Mouse (Mus musculus): ENCODE measurements around the gene Pde4dip. TPM values are rescaled to one million over a fixed set of nuclear protein-coding genes. Genes with fewer than 3 reads are reported as not detected.
A peak's percentile ranks its signal among the peaks of the same experiment; 100 is the strongest.

Pde4dip gene
- polyA plus RNA-seq, 1 experiment from 2014 or later: 33.2 TPM

DNA sequence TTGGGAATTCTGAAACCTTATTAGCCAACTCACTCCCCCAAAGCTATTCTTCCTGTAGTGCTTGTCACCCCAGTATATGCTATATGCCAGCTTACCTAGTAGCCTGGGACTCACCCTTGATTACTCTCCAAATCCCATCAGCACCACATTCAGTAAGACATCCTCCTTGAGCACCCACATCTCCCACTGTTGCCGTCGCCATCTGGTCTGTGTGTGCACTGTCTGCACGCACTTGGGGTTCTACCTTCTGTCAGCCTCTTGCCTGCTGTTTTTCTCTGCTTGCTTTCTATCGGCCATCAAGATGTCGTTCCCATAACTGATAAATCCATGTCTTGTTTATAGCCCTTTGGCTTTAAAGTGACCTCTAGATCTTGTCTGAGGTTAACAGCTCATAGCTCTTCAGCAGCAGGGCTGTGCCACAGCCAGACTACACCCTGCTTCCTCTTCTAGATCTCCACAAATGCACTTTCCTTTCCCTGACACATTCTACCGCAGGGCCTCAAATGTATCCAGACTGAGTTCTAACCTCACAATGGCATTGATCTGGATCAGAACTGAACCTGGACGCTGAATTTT, 42.9 kb upstream of the Pde4dip start:
- no peak overlapping the region for H3K27ac ChIP-seq (ENCODE audit: low read depth)
- no peak for DNase-seq (ENCODE audit: low spot score)
- no peak overlapping the region for H3K4me3 ChIP-seq (ENCODE audit: low read depth, low read length)
- no peak for ATAC-seq (replicated peaks; ENCODE audit: low FRiP score, low TSS enrichment, low read depth)
- H3K4me1 ChIP-seq (replicated peaks; ENCODE audit: control insufficient read depth, insufficient read depth, low read length): peaks cover 21% of the 10 kb centered on the region
- 48% methylated on average over 7 of the region's 7 CpGs for WGBS
- H3K9ac ChIP-seq (ENCODE audit: low read length): no peak overlapping the region
- H3K4me2 ChIP-seq (ENCODE audit: low read length): no peak overlapping the region
- H3K36me3 ChIP-seq (ENCODE audit: control insufficient read depth, insufficient read depth, low read length): no peaks in the 10 kb centered on the region
- no peaks in the 10 kb centered on the region for H3K9me3 ChIP-seq (ENCODE audit: control insufficient read depth, low read length)
- H3K27me3 ChIP-seq (replicated peaks; ENCODE audit: control insufficient read depth, insufficient read depth, low read length): 0 out of 2 replicates have a peak, but pooled peaks cover 2% of the 10 kb centered on the region

DNA sequence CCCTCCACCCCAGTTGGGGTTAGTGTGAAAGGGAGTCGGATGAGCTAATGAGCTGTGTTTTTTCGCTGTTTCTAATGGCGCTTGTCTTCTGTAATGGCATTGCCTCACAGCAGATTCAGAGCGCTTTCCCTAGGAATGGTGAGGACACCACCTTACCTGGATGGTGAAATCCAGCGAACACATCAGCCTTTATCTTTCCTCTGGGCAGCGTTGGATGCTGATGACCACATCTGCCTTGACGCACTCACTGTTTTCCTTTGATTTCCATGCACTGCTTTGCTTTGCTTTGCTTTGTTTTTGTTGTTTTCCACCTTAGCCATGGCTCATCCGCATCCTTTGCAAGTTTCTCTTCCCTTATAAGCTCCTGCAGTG, 42.3 kb upstream of the Pde4dip start:
- H3K4me3 ChIP-seq (ENCODE audit: low read depth, low read length): no peak overlapping the region
- WGBS: 74% methylated on average over 8 of the region's 8 CpGs

DNA sequence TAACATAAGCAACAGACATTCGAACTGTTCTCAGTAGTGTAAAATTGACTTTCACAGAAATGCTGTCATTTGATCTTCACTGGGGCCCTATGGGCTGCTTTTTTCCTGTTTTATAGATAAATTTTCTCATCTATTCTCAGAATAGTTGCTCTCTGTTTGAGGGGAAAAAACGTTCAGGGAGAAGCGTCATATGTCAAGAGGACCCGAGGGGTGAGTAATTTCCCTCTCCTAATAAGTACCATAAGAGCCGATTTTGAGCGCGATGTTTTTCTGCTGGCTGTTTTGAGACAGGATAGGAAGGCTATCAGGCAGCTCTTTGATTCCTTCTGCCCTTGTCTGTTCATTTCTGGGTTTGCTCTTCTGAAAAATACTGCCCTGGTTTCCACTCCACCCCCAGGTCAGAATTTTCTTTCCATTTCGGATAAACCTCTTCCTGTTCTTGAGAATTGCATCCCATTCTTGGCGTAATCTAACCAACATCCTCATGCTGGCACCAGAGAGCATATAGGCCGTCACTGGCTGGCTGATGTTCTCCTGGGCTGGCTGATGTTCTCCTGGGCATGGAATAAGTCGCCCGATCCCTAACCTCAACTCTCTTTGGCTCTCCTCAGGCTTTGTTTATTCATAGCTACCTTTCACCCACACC, 41.8 kb upstream of the Pde4dip start:
- H3K4me2 ChIP-seq (ENCODE audit: low read length): no peak overlapping the region
- no peak overlapping the region for H3K4me3 ChIP-seq (ENCODE audit: low read depth, low read length)
- no peaks in the 10 kb centered on the region for H3K9me3 ChIP-seq (ENCODE audit: control insufficient read depth, low read length)
- H3K4me1 ChIP-seq (replicated peaks; ENCODE audit: control insufficient read depth, insufficient read depth, low read length): peaks cover 21% of the 10 kb centered on the region
- ATAC-seq (replicated peaks; ENCODE audit: low FRiP score, low TSS enrichment, low read depth): no peak
- 0 out of 2 replicates have a peak, but pooled peaks cover 2% of the 10 kb centered on the region for H3K27me3 ChIP-seq (replicated peaks; ENCODE audit: control insufficient read depth, insufficient read depth, low read length)
- no peak for DNase-seq (ENCODE audit: low spot score)
- 57% methylated on average over 12 of the region's 12 CpGs for WGBS
- no peak overlapping the region for H3K27ac ChIP-seq (ENCODE audit: low read depth)
- no peak overlapping the region for H3K9ac ChIP-seq (ENCODE audit: low read length)
- H3K36me3 ChIP-seq (ENCODE audit: control insufficient read depth, insufficient read depth, low read length): no peaks in the 10 kb centered on the region

More for the DNA sequence above, 42.3 kb upstream of the Pde4dip start:
- Histone ChIP-seq H3K27me3 (replicated peaks; ENCODE audit: control insufficient read depth, insufficient read depth, low read length) (0 out of 2 replicates have a peak, but pooled peaks cover 2% of the 10 kb centered on the region), H3K9me3 (ENCODE audit: control insufficient read depth, low read length) (no peaks in the 10 kb centered on the region), H3K27ac (ENCODE audit: low read depth) (no peak overlapping the region), H3K36me3 (ENCODE audit: control insufficient read depth, insufficient read depth, low read length) (no peaks in the 10 kb centered on the region), H3K9ac (ENCODE audit: low read length) (no peak overlapping the region), H3K4me1 (replicated peaks; ENCODE audit: control insufficient read depth, insufficient read depth, low read length) (peaks cover 21% of the 10 kb centered on the region), H3K4me2 (ENCODE audit: low read length) (no peak overlapping the region)
- DNase-seq (ENCODE audit: low spot score) (no peak), ATAC-seq (replicated peaks; ENCODE audit: low FRiP score, low TSS enrichment, low read depth) (no peak)

DNA sequence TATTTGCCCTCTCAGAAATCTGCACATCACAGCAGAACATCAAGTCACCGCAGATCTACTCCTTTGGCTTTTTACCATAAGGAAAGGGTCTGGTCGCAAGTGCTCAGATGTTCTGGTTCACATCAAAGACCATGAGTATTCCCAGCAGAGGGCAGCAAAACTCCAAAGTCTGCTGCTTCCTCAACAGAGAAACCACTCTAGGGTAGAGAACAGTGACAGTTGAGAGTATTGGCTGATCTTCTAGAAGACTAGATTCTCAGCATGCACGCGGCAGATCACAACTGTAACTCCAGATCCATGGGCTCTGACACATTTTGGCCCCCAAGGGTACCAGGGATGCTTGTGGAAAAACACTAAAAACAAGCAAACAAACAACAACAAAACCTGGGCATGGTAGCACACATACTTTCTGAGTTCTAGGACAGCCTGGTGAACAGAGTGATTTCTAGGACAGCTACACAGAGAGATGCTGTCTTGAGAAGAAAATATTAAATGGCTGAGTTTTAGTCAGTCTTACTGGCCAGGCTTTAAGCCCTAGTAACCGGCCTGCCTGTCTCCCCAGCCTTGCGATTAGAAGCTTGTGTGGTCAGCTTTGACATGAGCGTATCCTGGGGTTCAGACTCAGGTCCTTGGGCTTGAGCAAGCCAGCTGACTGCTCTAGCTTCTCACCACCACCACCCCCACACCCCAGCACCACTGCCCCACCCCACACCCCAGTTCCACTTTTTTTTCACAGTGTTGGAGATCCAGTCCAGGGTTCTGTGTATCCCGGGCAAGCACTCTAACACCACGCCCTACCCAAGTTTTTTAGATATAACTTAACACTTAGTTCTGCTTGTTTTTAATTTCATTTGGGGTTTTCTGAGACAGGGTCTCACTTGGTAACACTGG, 40.7 kb upstream of the Pde4dip start:
- H3K27me3 ChIP-seq (replicated peaks; ENCODE audit: control insufficient read depth, insufficient read depth, low read length): 0 out of 2 replicates have a peak, but pooled peaks cover 2% of the 10 kb centered on the region
- ATAC-seq (replicated peaks; ENCODE audit: low FRiP score, low TSS enrichment, low read depth) (peak; percentile 55; the same call in 1 of the 2 replicates), DNase-seq (ENCODE audit: low spot score) (peak; percentile 92)
- no peaks in the 10 kb centered on the region for H3K9me3 ChIP-seq (ENCODE audit: control insufficient read depth, low read length)
- H3K27ac ChIP-seq (ENCODE audit: low read depth): no peak overlapping the region
- H3K36me3 ChIP-seq (ENCODE audit: control insufficient read depth, insufficient read depth, low read length): peaks cover 2% of the 10 kb centered on the region; the same call in 1 of the 2 replicates
- H3K4me2 ChIP-seq (ENCODE audit: low read length): no peak overlapping the region
- H3K4me1 ChIP-seq (replicated peaks; ENCODE audit: control insufficient read depth, insufficient read depth, low read length): peaks cover 21% of the 10 kb centered on the region
- WGBS: 58% methylated on average over 9 of the region's 9 CpGs
- H3K4me3 ChIP-seq (ENCODE audit: low read depth, low read length): no peak overlapping the region
- H3K9ac ChIP-seq (ENCODE audit: low read length): no peak overlapping the region

DNA sequence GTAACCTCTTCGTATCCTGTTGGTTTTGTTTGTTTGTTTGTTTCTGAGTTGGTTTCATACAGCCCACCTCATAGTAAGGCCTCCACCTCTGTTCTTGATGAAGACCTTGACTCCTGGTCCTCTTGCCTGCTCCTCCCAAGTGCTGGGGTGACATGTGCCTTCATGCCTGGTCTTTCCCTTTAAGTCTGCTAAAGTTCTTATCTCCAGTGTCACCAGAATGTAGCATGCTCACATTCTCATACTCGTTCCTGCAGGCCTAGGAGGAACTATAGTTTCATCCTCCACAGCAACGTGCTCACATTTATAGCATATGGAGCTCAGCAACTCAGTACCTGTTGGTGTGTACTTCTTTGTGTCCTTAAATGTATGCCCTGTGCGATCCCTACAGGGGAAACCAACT, 38.8 kb upstream of the Pde4dip start:
- no peak overlapping the region for H3K9ac ChIP-seq (ENCODE audit: low read length)
- ATAC-seq (replicated peaks; ENCODE audit: low FRiP score, low TSS enrichment, low read depth): no peak
- WGBS: 63% methylated on average over 4 of the region's 4 CpGs

DNA sequence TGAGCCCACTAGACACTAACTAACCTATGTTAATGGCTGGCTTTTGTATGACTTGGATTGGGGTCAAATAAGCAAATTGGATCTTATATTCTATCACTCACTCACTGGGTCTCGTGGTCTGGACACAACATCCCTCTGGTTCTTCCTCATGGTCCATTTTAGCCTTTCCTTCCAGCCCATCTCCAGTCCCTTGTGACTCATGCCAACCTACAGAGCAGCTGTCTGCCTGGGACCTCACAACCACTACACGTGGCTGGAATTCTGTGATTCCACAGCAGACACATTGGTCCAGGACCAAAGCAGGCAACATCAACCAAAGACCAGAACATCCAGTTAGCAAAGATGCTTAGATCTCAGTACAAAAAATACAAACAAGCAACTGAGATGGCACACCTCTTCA, 36.7 kb upstream of the Pde4dip start:
- H3K27ac ChIP-seq (ENCODE audit: low read depth): no peak overlapping the region
- H3K36me3 ChIP-seq (ENCODE audit: control insufficient read depth, insufficient read depth, low read length): peaks cover 35% of the 10 kb centered on the region
- H3K4me1 ChIP-seq (replicated peaks; ENCODE audit: control insufficient read depth, insufficient read depth, low read length): peaks cover 5% of the 10 kb centered on the region; the same call in 1 of the 2 replicates
- 85% methylated on average over 2 of the region's 2 CpGs for WGBS
- no peaks in the 10 kb centered on the region for H3K27me3 ChIP-seq (replicated peaks; ENCODE audit: control insufficient read depth, insufficient read depth, low read length)
- no peak overlapping the region for H3K4me3 ChIP-seq (ENCODE audit: low read depth, low read length)
- ATAC-seq (replicated peaks; ENCODE audit: low FRiP score, low TSS enrichment, low read depth) (no peak), DNase-seq (ENCODE audit: low spot score) (no peak)
- no peak overlapping the region for H3K4me2 ChIP-seq (ENCODE audit: low read length)
- no peaks in the 10 kb centered on the region for H3K9me3 ChIP-seq (ENCODE audit: control insufficient read depth, low read length)
- no peak overlapping the region for H3K9ac ChIP-seq (ENCODE audit: low read length)

More for the DNA sequence above, 38.8 kb upstream of the Pde4dip start:
- 0 out of 2 replicates have a peak, but pooled peaks cover 2% of the 10 kb centered on the region for H3K27me3 ChIP-seq (replicated peaks; ENCODE audit: control insufficient read depth, insufficient read depth, low read length)
- no peak for DNase-seq (ENCODE audit: low spot score)
- H3K4me2 ChIP-seq (ENCODE audit: low read length): no peak overlapping the region
- no peaks in the 10 kb centered on the region for H3K9me3 ChIP-seq (ENCODE audit: control insufficient read depth, low read length)
- no peak overlapping the region for H3K27ac ChIP-seq (ENCODE audit: low read depth)
- H3K4me1 ChIP-seq (replicated peaks; ENCODE audit: control insufficient read depth, insufficient read depth, low read length): peaks cover 19% of the 10 kb centered on the region
- H3K36me3 ChIP-seq (ENCODE audit: control insufficient read depth, insufficient read depth, low read length): peaks cover 18% of the 10 kb centered on the region
- H3K4me3 ChIP-seq (ENCODE audit: low read depth, low read length): no peak overlapping the region

DNA sequence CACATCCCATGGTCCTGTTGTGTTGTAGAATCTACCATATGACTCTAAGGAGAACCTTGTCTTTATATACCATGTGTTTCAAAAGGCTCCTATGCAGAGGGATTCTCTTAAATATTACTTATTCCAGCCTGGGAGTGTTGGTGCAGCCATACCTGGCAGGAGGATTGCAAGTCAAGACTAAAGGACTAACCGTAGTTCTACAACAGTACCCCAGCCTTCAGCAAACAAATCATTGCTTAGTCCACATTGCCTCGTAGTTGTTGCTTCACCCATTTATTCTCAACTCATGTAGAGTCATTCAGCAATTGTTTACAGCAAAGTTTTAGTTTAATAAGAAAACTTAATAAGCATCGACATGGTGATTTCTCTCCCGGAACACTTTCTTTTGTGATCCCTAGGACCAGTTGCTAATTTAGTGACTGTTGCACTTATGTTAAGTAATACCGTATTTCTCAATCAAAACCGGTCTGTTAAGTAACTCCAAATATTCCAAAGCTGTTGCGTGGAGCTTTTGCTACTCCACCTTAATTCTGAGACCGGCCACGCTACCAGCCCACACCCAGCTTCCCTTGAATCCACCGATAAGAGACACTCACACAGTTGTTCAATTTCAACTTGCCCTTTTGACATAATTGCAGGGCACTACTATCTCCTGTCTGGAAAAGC, 30.5 kb upstream of the Pde4dip start:
- WGBS: 92% methylated on average over 10 of the region's 10 CpGs
- no peak overlapping the region for H3K4me2 ChIP-seq (ENCODE audit: low read length)
- no peaks in the 10 kb centered on the region for H3K9me3 ChIP-seq (ENCODE audit: control insufficient read depth, low read length)
- H3K4me3 ChIP-seq (ENCODE audit: low read depth, low read length): no peak overlapping the region
- ATAC-seq (replicated peaks; ENCODE audit: low FRiP score, low TSS enrichment, low read depth) (no peak), DNase-seq (ENCODE audit: low spot score) (no peak)
- H3K27me3 ChIP-seq (replicated peaks; ENCODE audit: control insufficient read depth, insufficient read depth, low read length): no peaks in the 10 kb centered on the region
- H3K36me3 ChIP-seq (ENCODE audit: control insufficient read depth, insufficient read depth, low read length): peaks cover 86% of the 10 kb centered on the region
- no peak overlapping the region for H3K27ac ChIP-seq (ENCODE audit: low read depth)
- no peaks in the 10 kb centered on the region for H3K4me1 ChIP-seq (replicated peaks; ENCODE audit: control insufficient read depth, insufficient read depth, low read length)
- H3K9ac ChIP-seq (ENCODE audit: low read length): no peak overlapping the region

DNA sequence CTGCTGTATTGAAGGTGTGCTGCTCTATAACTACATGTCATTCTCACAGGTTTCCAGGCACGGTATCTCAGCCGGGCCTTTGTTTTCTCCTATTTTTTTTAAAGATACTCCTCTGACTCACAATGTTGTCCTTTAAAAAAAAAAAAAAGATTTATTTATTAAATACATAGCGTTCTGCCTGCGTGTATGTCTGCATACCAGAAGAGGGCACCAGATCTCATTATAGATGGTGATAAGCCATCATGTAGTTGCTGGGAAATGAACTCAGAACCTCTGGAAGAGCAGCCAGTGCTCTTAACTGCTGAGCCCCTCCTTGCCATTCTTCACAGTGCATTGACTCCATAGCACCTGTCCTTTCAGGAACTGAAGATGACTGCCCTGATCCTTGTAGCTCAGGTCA, 26.6 kb upstream of the Pde4dip start:
- Histone ChIP-seq H3K27ac (ENCODE audit: low read depth) (no peak overlapping the region), H3K4me1 (replicated peaks; ENCODE audit: control insufficient read depth, insufficient read depth, low read length) (no peaks in the 10 kb centered on the region), H3K9me3 (ENCODE audit: control insufficient read depth, low read length) (no peaks in the 10 kb centered on the region), H3K4me3 (ENCODE audit: low read depth, low read length) (no peak overlapping the region), H3K9ac (ENCODE audit: low read length) (no peak overlapping the region), H3K36me3 (ENCODE audit: control insufficient read depth, insufficient read depth, low read length) (peaks cover 69% of the 10 kb centered on the region), H3K27me3 (replicated peaks; ENCODE audit: control insufficient read depth, insufficient read depth, low read length) (no peaks in the 10 kb centered on the region), H3K4me2 (ENCODE audit: low read length) (no peak overlapping the region)
- DNase-seq (ENCODE audit: low spot score) (no peak), ATAC-seq (replicated peaks; ENCODE audit: low FRiP score, low TSS enrichment, low read depth) (no peak)
- WGBS: 67% methylated on average over 4 of the region's 4 CpGs
